Mouse (Mus musculus): ENCODE results near the gene Rbm42.

DNA sequence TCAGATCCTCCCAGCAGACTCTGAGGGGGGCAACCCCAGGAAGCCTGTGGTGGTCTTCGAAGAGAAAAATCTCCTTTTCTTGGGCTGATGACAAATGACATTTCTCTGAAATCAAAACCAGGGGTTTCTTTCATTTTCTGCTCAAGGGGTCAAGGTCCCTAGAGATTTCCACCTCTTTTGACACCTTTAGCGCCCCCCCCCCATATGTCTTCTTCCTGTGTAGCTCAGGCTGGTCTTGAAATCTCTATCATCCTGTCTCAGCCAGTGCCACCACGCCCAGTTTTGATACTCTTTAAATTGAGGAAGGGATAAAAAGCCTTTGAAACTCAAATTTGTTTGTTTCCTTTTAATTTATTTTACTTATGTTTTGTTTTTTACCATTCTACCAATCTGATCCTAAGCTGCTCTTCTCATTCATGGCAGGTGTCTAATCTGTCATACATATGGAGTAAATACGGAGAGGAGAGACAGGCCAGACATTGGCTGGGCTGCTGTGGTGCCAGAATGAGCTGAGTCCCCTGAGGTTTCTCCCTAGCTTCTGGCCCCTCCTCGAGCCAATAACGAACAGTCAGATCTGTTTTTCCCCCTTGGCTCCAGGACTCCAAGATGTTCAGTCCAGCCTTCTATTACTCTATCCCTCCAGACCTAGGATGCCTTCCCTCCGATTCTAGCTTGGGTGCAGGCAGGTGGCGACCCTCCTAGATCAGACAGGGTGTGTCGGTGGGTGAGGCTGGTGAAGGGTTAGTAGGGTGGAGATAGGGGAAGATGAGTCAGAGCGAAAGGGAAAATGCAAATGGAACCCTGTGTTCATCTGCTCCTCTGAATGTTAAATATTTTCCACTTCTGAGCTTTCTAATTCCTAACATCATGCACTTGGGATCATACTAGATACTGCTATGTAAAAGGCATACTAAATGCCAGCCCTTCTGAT lies 56.3 kb downstream of the Rbm42 start:
- TF ChIP-seq POLR2A (IDR thresholded peaks at IDR 0.05; ENCODE audit: insufficient read depth, low read depth, low read length) = no peak
- no peak for TF ChIP-seq CTCF (IDR thresholded peaks at IDR 0.05)
